Mouse (Mus musculus) adrenal gland, adult 2 months (tissue): Measurements from ENCODE around the gene Tdrd5. TPM values are rescaled to one million over a fixed set of nuclear protein-coding genes. Genes with fewer than 3 reads are reported as not detected.

Experiments used
- polyA plus RNA-seq: library from polyadenylated mRNA; depleted of rRNA; stranded (reverse); fragments of >200 nt; gene quantifications from 2 replicates; pipeline ENCODE4 v1.2.3, GENCODE M21; 2012; rRNA removed
- total RNA-seq, 2 experiments: library from RNA; stranded (reverse); gene quantifications; 2 replicates each; pipeline ENCODE4 v1.2.3; 2021

Gene Tdrd5
- total and polyA plus RNA-seq, 3 experiments = 0.72 TPM; not detected in 2

Other genes starting within 250 kb of the Tdrd5 start
- 10 to 100 TPM in 1 of 2 experiments, 1 to 10 TPM in 1; 9.1 to 15.7 TPM for gene Fam163a, start 98.6 kb downstream of the Tdrd5 start, total RNA-seq
- gene Fam163a, start 98.6 kb downstream of the Tdrd5 start, polyA plus RNA-seq = 4.3 and 4.9 TPM in 2 replicates
- not detected for gene Nphs2, start 7.1 kb upstream of the Tdrd5 start, total RNA-seq
- 0.03 and 0.12 TPM in 2 replicates for gene Nphs2, start 7.1 kb upstream of the Tdrd5 start, polyA plus RNA-seq
- 100 to 1,000 TPM; 652 to 665 TPM for gene Gm2000, start 62.4 kb upstream of the Tdrd5 start, total RNA-seq
- gene Gm2000, start 62.4 kb upstream of the Tdrd5 start, polyA plus RNA-seq = 0.39 and 3.0 TPM in 2 replicates
- gene Axdnd1, start 117.5 kb upstream of the Tdrd5 start, total RNA-seq = 1 to 10 TPM; 1.7 to 9.1 TPM
- gene Axdnd1, start 117.5 kb upstream of the Tdrd5 start, polyA plus RNA-seq = 0.11 TPM in 1 of 2 replicates, not detected in the other
- gene Soat1, start 170.7 kb upstream of the Tdrd5 start, total RNA-seq = 1,000 to 10,000 TPM; 1,258 to 1,398 TPM
- 116 and 185 TPM in 2 replicates for gene Soat1, start 170.7 kb upstream of the Tdrd5 start, polyA plus RNA-seq
- gene Gm10031, start 220.3 kb upstream of the Tdrd5 start, total RNA-seq = 10 to 100 TPM; 37.5 to 44.6 TPM
- gene Gm10031, start 220.3 kb upstream of the Tdrd5 start, polyA plus RNA-seq = 13.3 and 20.3 TPM in 2 replicates